Mouse (Mus musculus) midbrain, embryonic 11.5 days (tissue): Measurements from ENCODE around the gene Spsb3. TPM values are rescaled to one million over a fixed set of nuclear protein-coding genes. Genes with fewer than 3 reads are reported as not detected.

Experiments used
- ATAC-seq: fragments of 200-750 bp; cut with Nextera tagmentation; 2 replicates; pipeline ENCODE4 v1.8.0; 2017; ENCODE audit warnings: moderate TSS enrichment, moderate library complexity; ENCODE audit not compliant: low FRiP score
- DNase-seq: peaks from one replicate; pipeline ENCODE4 v3.0.0; 2015; ENCODE audit warnings: low spot score; ENCODE audit errors: missing footprints
- H3K27ac ChIP-seq: fragments of 300-500 bp; sonication (generic); 2 replicates; pipeline ENCODE4 v1.5.1; 2014; ENCODE audit warnings: low read depth, low read length
- H3K27me3 ChIP-seq: fragments of 300-500 bp; sonication (generic); 2 replicates; pipeline ENCODE4 v1.6.1; 2014; ENCODE audit warnings: mild to moderate bottlenecking, low read length, moderate library complexity, mixed read lengths; ENCODE audit not compliant: control insufficient read depth, insufficient read depth
- H3K36me3 ChIP-seq: fragments of 300-500 bp; sonication (generic); 2 replicates; pipeline ENCODE4 v1.6.1; 2014; ENCODE audit warnings: mild to moderate bottlenecking, low read length, moderate library complexity, mixed read lengths; ENCODE audit not compliant: control insufficient read depth, insufficient read depth
- H3K4me1 ChIP-seq: fragments of 300-500 bp; sonication (generic); 2 replicates; pipeline ENCODE4 v1.6.1; 2014; ENCODE audit warnings: low read length; ENCODE audit not compliant: control insufficient read depth, insufficient read depth
- H3K4me2 ChIP-seq: fragments of 300-500 bp; sonication (generic); 2 replicates; pipeline ENCODE4 v1.6.1; 2014; ENCODE audit warnings: mild to moderate bottlenecking, moderate library complexity
- H3K4me3 ChIP-seq: fragments of 300-500 bp; sonication (generic); 2 replicates; pipeline ENCODE4 v1.5.1; 2014; ENCODE audit warnings: low read depth, low read length
- H3K9ac ChIP-seq: fragments of 300-500 bp; sonication (generic); 2 replicates; pipeline ENCODE4 v1.6.1; 2014; ENCODE audit warnings: low read length
- H3K9me3 ChIP-seq: fragments of 300-500 bp; sonication (generic); 2 replicates; pipeline ENCODE4 v1.6.1; 2016; ENCODE audit warnings: low read length; ENCODE audit not compliant: control insufficient read depth
- WGBS: fragments of 180-500 bp; shearing (Covaris S2); extraction: QIAGEN DNeasy Blood & Tissue Kit; methylation state at CpG from one replicate; pipeline ENCODE4 v1.1.7; 2014; 5-methylcytosine and 5-hydroxymethylcytosine counted together
- polyA plus RNA-seq: library from polyadenylated mRNA; unstranded; fragments of >200 nt; fragmentation: Nextera tagmentation; extraction: Ambion mirVana; gene quantifications from 2 replicates; pipeline ENCODE4 v1.2.1, GENCODE M21; 2014

Gene Spsb3
- polyA plus RNA-seq, 1 experiment from 2014 or later, result 44.4 TPM

- no peak for DNase-seq
- 89% methylated on average over 3 of the region's 3 CpGs for WGBS
- no peak overlapping the region for H3K4me3 ChIP-seq
These were observed 24.7 kb upstream of the Spsb3 start for GRCm38 (mm10) chr17:24861785-24862184.

GRCm38 (mm10) chr17:24865776-24866175, 20.7 kb upstream of the Spsb3 start, which contains the start of gene Igfals:
Gene Igfals, plus strand, starts transcription at chr17:24865997.
- no peak within 1 kb of the TSS for H3K4me3 ChIP-seq
- DNase-seq, result no peak
- 86% methylated on average over 8 of the region's 8 CpGs for WGBS
- H3K27ac ChIP-seq, result no peak within 1 kb of the TSS
- no peak for ATAC-seq
- H3K27me3 ChIP-seq, result no peaks in the 10 kb centered on the region
- H3K36me3 ChIP-seq, result no peaks in the 10 kb centered on the region; the same call in 1 of the 2 replicates
- H3K4me1 ChIP-seq, result no peaks in the 10 kb centered on the region
- no peaks in the 10 kb centered on the region for H3K9me3 ChIP-seq
- no peak within 1 kb of the TSS for H3K4me2 ChIP-seq
- H3K9ac ChIP-seq, result no peak within 1 kb of the TSS

More at GRCm38 (mm10) chr17:24861785-24862184, 24.7 kb upstream of the Spsb3 start:
- Histone ChIP-seq H3K27ac (no peak overlapping the region), H3K4me1 (no peaks in the 10 kb centered on the region), H3K9ac (no peak overlapping the region), H3K27me3 (no peaks in the 10 kb centered on the region), H3K36me3 (no peaks in the 10 kb centered on the region; the same call in 1 of the 2 replicates), H3K9me3 (no peaks in the 10 kb centered on the region), H3K4me2 (no peak overlapping the region)
- ATAC-seq, result no peak

- H3K9ac ChIP-seq, result no peak overlapping the region
- no peaks in the 10 kb centered on the region for H3K27me3 ChIP-seq
- 93% methylated on average over 10 of the region's 10 CpGs for WGBS
- H3K27ac ChIP-seq, result no peak overlapping the region
- no peak overlapping the region for H3K4me3 ChIP-seq
- H3K4me1 ChIP-seq, result no peaks in the 10 kb centered on the region
- H3K9me3 ChIP-seq, result no peaks in the 10 kb centered on the region
- no peak for DNase-seq
- no peaks in the 10 kb centered on the region; the same call in 1 of the 2 replicates for H3K36me3 ChIP-seq
- ATAC-seq, result no peak
- H3K4me2 ChIP-seq, result no peak overlapping the region
These were observed 18.5 kb upstream of the Spsb3 start for GRCm38 (mm10) chr17:24867914-24868313.

GRCm38 (mm10) chr17:24873695-24874404, 12.6 kb upstream of the Spsb3 start:
- no peaks in the 10 kb centered on the region for H3K9me3 ChIP-seq
- DNase-seq (no peak), ATAC-seq (no peak)
- no peak overlapping the region for H3K4me2 ChIP-seq
- 47% methylated on average over 4 of the region's 4 CpGs for WGBS
- H3K9ac ChIP-seq, result no peak overlapping the region
- H3K36me3 ChIP-seq, result no peaks in the 10 kb centered on the region
- no peaks in the 10 kb centered on the region for H3K4me1 ChIP-seq
- H3K27ac ChIP-seq, result no peak overlapping the region
- H3K4me3 ChIP-seq, result no peak overlapping the region
- no peaks in the 10 kb centered on the region for H3K27me3 ChIP-seq

GRCm38 (mm10) chr17:24874405-24874745, 12.1 kb upstream of the Spsb3 start:
- Histone ChIP-seq H3K9me3 (no peaks in the 10 kb centered on the region), H3K36me3 (no peaks in the 10 kb centered on the region), H3K27me3 (no peaks in the 10 kb centered on the region), H3K27ac (no peak overlapping the region), H3K9ac (no peak overlapping the region), H3K4me2 (no peak overlapping the region), H3K4me3 (no peak overlapping the region), H3K4me1 (no peaks in the 10 kb centered on the region)
- no peak for DNase-seq
- no peak for ATAC-seq
- 62% methylated on average over 1 of the region's 1 CpGs for WGBS

GRCm38 (mm10) chr17:24874989-24875388, 11.5 kb upstream of the Spsb3 start:
- Histone ChIP-seq H3K27ac (no peak overlapping the region), H3K9me3 (no peaks in the 10 kb centered on the region), H3K27me3 (no peaks in the 10 kb centered on the region), H3K4me2 (no peak overlapping the region), H3K4me3 (no peak overlapping the region), H3K36me3 (no peaks in the 10 kb centered on the region), H3K4me1 (no peaks in the 10 kb centered on the region), H3K9ac (no peak overlapping the region)
- ATAC-seq (no peak), DNase-seq (no peak)
- WGBS, result 82% methylated on average over 8 of the region's 8 CpGs

GRCm38 (mm10) chr17:24877336-24878116, 8.9 kb upstream of the Spsb3 start:
- no peak for ATAC-seq
- no peaks in the 10 kb centered on the region for H3K9me3 ChIP-seq
- H3K27ac ChIP-seq, result no peak overlapping the region
- no peaks in the 10 kb centered on the region for H3K27me3 ChIP-seq
- DNase-seq, result no peak
- H3K4me3 ChIP-seq, result no peak overlapping the region
- no peaks in the 10 kb centered on the region for H3K4me1 ChIP-seq
- H3K4me2 ChIP-seq, result no peak overlapping the region
- no peak overlapping the region for H3K9ac ChIP-seq
- H3K36me3 ChIP-seq, result no peaks in the 10 kb centered on the region
- 61% methylated on average over 10 of the region's 10 CpGs for WGBS

GRCm38 (mm10) chr17:24878117-24878397, 8.4 kb upstream of the Spsb3 start:
- Histone ChIP-seq H3K9ac (no peak overlapping the region), H3K36me3 (no peaks in the 10 kb centered on the region), H3K4me1 (no peaks in the 10 kb centered on the region), H3K27ac (no peak overlapping the region), H3K9me3 (no peaks in the 10 kb centered on the region), H3K27me3 (no peaks in the 10 kb centered on the region), H3K4me3 (no peak overlapping the region), H3K4me2 (no peak overlapping the region)
- DNase-seq, result no peak
- WGBS, result 27% methylated on average over 5 of the region's 5 CpGs
- ATAC-seq, result no peak

- Histone ChIP-seq H3K4me3 (no peak overlapping the region), H3K27me3 (no peaks in the 10 kb centered on the region), H3K4me2 (no peak overlapping the region), H3K27ac (no peak overlapping the region), H3K9ac (no peak overlapping the region), H3K4me1 (no peaks in the 10 kb centered on the region), H3K36me3 (no peaks in the 10 kb centered on the region), H3K9me3 (no peaks in the 10 kb centered on the region)
- 75% methylated on average over 8 of the region's 8 CpGs for WGBS
- no peak for DNase-seq
- no peak for ATAC-seq
These were observed 7.9 kb upstream of the Spsb3 start for GRCm38 (mm10) chr17:24878531-24878930.
